Mouse (Mus musculus): ENCODE results near the gene Nol3. TPM values are rescaled to one million over a fixed set of nuclear protein-coding genes. Genes with fewer than 3 reads are reported as not detected.
A peak's percentile ranks its signal among the peaks of the same experiment; 100 is the strongest.
"Not testable (repeated sequence)": the region's sequence is repeated elsewhere in the genome, so short reads cannot be mapped to it uniquely, and the experiment has no call there.

The Nol3 gene
- 0.62 and 0.69 TPM in 2 replicates for polyA plus RNA-seq (2016; fragmentation: Nextera tagmentation; extraction: Ambion mirVana)

DNA sequence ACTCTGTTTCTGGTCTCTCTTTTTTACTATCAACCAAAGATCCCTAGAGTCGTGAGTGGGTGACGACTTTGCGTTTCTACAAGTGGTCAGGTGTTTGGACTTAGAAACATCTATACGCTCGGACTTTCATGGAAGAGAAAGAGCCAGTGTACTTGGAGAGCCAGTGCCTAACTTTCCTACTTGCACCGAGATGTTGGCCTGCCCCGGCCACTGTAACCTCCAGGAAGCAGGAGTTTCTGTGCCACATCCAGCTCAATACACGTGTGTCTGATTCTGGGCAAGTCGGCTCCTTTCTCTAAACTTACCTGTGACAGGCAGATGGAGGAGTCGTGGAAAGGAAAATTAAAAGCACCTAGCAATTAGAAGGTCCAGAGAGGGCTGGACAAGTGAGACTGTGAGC is at the start of gene Nol3:
Gene Nol3 (plus strand): TSS at position 301 of the 400 bp plus-strand sequence.
- Histone ChIP-seq H3K9me3 (no peaks in the 10 kb centered on the region), H3K27me3 (replicated peaks; ENCODE audit: low read depth, poor library complexity, severe bottlenecking) (peaks cover 100% of the 10 kb centered on the region), H3K4me3 (peak within 1 kb of the TSS; percentile 55), H3K36me3 (replicated peaks) (peaks cover 4% of the 10 kb centered on the region), H3K27ac (replicated peaks) (peak within 1 kb of the TSS; percentile 8; the same call in 1 of the 2 replicates), H3K4me1 (peaks cover 25% of the 10 kb centered on the region)
- no peak for DNase-seq (ENCODE audit: low spot score)
- 5% methylated on average over 10 of the region's 10 CpGs for WGBS

DNA sequence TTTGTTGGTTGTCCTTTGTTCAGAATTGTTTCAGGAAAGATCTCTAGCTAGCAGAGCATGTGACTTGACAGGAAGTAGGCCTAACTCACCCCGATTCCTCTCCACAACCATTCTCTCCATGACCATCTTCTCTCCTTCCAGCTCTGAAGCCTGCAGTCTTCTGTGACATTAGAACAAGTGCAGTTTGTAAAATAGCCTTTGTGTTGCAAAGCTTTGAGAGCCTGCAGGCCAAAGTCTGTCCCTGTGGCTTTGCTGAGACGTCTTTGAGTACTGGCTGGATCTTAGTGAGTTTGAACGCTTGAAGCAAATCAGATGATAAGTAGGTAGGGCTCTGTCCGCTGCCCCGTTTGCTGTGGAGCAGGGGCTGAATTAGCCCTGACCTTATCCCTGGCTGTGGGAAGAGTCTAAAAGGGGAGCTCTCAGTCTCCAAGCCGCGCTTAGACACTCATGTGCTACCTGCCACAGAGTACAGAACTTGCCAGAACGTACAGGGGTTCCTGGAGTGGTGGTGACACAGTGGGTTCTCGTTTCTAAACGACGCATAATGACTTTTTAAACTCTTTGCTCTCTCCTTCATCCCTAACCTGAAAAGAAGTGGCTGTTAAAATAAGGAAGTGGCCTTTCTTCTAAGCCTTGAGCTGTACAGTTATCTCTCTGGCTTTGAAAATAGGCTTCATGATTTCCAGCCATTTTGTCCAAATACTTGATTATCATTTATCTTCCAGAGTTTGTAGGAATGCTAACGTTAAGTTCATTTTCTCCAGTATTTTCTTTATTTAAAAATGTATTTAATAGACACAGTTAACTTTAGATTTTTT is 44.2 kb upstream of the Nol3 start:
- H3K27ac ChIP-seq (replicated peaks) = no peak overlapping the region
- H3K4me3 ChIP-seq = no peak overlapping the region
- 87% methylated on average over 12 of the region's 12 CpGs for WGBS
- peaks cover 43% of the 10 kb centered on the region for H3K36me3 ChIP-seq (replicated peaks)
- H3K9me3 ChIP-seq = no peaks in the 10 kb centered on the region
- no peak for DNase-seq (ENCODE audit: low spot score)
- H3K27me3 ChIP-seq (replicated peaks; ENCODE audit: low read depth, poor library complexity, severe bottlenecking) = no peaks in the 10 kb centered on the region
- H3K4me1 ChIP-seq = no peaks in the 10 kb centered on the region

DNA sequence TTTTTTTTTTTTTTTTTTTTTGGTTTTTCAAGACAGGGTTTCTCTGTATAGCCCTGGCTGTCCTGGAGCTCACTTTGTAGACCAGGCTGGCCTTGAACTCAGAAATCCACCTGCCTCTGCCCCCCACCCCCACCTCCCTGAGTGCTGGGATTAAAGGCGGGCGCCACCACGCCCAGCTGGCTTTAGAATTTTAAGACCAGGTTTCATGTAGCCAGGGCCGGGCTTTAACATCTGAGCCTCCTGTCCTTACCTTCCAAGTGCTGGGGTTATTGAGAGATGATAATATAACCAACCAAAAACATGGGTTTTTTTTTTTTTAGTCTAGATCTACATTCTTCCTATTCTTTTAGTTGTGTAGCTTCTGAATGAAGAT is 43.6 kb upstream of the Nol3 start:
- WGBS = 91% methylated on average over 4 of the region's 4 CpGs

DNA sequence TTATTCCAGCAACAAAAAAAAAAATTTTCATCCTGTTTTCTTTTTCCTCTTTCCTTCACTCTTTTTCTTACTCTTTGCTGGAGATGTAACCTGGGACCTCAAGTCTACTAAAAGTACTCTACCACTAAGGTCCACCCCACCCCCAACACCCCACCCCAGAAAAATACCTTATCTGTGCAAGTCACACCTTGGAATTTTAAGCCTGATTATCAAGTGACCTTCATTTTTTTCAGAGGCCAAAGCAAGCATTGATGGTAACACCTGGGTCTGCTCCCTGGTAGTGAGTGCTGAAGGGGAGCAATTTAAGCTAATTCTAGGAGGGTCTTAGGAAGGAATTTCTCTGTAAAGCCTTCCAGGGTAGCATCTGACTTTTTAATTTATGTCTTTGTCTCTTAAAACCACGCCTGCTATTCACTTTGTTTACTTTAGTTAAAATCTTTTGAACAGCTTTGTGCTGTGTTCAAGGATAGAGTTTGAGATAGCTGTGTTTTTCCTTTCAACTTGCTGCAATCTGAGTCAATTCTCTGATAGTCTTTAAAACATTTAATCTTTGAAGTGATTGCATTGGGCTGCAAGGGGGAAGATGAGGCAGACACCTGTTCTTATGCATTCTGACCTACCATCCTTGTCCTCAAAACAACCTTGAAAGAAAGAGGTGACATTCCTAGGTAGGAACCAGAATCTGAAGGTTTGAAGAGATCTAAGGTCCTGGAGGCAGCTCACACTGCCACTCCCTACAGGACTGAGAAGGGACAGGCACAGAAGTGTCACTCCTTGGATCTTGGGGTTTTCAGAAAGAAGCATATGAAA is 42.6 kb upstream of the Nol3 start:
- H3K9me3 ChIP-seq = no peaks in the 10 kb centered on the region
- H3K27ac ChIP-seq (replicated peaks) = no peak overlapping the region
- WGBS = 76% methylated on average over 1 of the region's 1 CpGs
- H3K36me3 ChIP-seq (replicated peaks) = peaks cover 53% of the 10 kb centered on the region
- H3K4me1 ChIP-seq = no peaks in the 10 kb centered on the region
- H3K27me3 ChIP-seq (replicated peaks; ENCODE audit: low read depth, poor library complexity, severe bottlenecking) = no peaks in the 10 kb centered on the region
- no peak overlapping the region for H3K4me3 ChIP-seq
- no peak for DNase-seq (ENCODE audit: low spot score)

More for the DNA sequence above, 43.6 kb upstream of the Nol3 start:
- H3K9me3 ChIP-seq; H3K27me3 ChIP-seq (replicated peaks; ENCODE audit: low read depth, poor library complexity, severe bottlenecking); H3K27ac ChIP-seq (replicated peaks); H3K4me1 ChIP-seq; H3K4me3 ChIP-seq; DNase-seq (ENCODE audit: low spot score): not testable (repeated sequence)
- H3K36me3 ChIP-seq (replicated peaks) = peaks cover 45% of the 10 kb centered on the region

DNA sequence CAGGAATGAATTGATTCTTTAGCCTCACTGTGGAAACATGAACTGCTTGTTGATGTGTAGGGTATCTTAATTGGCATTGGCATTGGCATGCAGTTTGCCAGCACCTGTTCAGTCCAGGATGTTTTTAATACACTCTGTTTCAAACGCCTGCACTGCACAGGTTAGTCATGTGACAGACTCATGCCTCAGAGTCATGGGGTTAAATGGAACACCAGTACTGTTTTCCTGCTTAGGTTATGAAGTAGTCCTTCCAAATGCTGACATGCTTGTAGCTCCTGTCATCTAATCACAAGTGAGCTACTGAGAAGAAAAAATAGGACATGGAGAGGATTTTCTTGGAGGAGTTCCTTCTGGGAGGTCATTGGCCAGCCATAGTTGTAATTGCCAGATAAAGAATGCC is 40.7 kb upstream of the Nol3 start:
- H3K27me3 ChIP-seq (replicated peaks; ENCODE audit: low read depth, poor library complexity, severe bottlenecking) = no peaks in the 10 kb centered on the region

DNA sequence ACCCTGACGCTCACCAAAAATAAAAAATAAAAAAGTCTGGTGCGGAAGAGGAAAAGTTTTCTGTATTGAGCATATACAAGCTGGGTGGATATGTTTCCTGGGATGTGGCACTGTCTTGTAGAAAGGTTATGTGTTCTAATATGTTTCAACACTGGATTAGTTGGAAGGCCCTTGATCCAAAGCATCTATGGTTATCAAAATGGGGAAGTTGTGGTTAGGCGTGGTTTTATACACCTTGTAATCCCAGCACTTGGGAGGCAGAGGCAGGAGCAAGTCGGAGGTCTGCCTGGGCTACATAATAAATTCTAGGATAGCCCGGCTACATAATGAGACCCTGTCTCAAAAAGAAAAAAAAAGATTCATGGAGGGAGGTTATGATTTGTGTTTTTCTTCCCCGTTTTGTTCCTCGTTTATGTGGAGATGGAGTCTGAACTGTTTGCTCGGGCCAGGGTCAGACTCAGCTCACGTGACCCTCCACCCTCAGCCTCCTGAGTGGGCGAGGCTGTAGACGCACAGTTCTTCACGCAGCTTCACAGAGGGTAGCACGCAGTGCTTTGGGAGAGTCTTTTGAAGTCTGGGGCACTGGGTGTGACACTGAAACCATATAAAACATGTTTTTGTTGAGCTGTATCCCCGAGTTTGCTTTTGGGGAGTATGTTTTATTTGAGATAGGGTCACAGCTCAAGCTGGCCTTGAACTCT is 38.3 kb upstream of the Nol3 start:
- WGBS = 94% methylated on average over 14 of the region's 14 CpGs
- no peak for DNase-seq (ENCODE audit: low spot score)
- Histone ChIP-seq H3K36me3 (replicated peaks) (peaks cover 85% of the 10 kb centered on the region), H3K27me3 (replicated peaks; ENCODE audit: low read depth, poor library complexity, severe bottlenecking) (no peaks in the 10 kb centered on the region), H3K9me3 (no peaks in the 10 kb centered on the region), H3K4me3 (no peak overlapping the region), H3K27ac (replicated peaks) (no peak overlapping the region), H3K4me1 (no peaks in the 10 kb centered on the region)

More for the DNA sequence above, 40.7 kb upstream of the Nol3 start:
- DNase-seq (ENCODE audit: low spot score) = no peak
- Histone ChIP-seq H3K27ac (replicated peaks) (no peak overlapping the region), H3K4me1 (no peaks in the 10 kb centered on the region), H3K9me3 (no peaks in the 10 kb centered on the region), H3K36me3 (replicated peaks) (peaks cover 71% of the 10 kb centered on the region), H3K4me3 (no peak overlapping the region)
- WGBS = 79% methylated on average over 1 of the region's 1 CpGs

DNA sequence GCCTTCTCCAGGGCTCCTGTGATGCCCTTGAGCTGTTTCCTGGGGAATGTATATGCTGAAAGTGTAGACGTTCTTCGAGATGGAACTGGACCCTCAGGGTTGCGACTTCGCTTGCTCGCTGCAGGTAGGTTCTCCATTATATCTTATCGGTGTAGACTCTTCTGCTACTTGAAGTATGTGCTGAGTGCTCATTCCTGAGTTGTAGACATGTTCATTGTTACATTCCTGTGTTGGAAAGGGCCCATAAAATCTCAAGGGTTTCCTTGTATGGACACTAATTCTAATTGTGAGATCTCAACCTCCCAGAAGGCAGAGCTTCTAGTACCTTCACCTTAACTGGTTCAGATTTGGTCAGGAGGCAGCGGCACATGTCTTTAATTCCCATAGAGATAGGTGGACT is 34.9 kb upstream of the Nol3 start:
- WGBS = 95% methylated on average over 7 of the region's 7 CpGs
- peaks cover 78% of the 10 kb centered on the region for H3K36me3 ChIP-seq (replicated peaks)
- no peak for DNase-seq (ENCODE audit: low spot score)
- no peak overlapping the region for H3K4me3 ChIP-seq
- no peaks in the 10 kb centered on the region for H3K9me3 ChIP-seq
- no peak overlapping the region for H3K27ac ChIP-seq (replicated peaks)
- no peaks in the 10 kb centered on the region for H3K4me1 ChIP-seq
- no peaks in the 10 kb centered on the region for H3K27me3 ChIP-seq (replicated peaks; ENCODE audit: low read depth, poor library complexity, severe bottlenecking)

DNA sequence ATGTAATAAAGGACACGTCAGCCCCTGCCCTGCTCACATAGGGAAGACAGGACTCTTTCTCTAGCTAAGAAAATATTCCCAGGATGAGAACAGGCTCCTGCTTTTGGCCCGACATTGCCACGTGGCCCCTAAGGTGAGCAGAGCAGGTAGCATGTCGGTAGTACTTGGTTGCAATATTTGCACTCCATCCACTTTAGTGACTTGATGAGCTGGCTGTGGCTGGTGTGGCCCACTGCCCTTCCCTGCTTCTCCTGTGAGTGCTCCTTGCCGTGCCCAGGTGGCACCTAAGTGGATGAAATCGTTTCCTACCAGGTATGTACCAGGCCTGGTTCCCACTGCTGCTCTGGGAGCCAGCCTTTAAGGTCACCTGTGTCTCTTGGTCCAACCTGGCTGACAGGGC is 24.0 kb upstream of the Nol3 start:
- no peak for DNase-seq (ENCODE audit: low spot score)
- Histone ChIP-seq H3K27me3 (replicated peaks; ENCODE audit: low read depth, poor library complexity, severe bottlenecking) (peaks cover 27% of the 10 kb centered on the region), H3K4me3 (no peak overlapping the region), H3K4me1 (peaks cover 21% of the 10 kb centered on the region), H3K36me3 (replicated peaks) (peaks cover 62% of the 10 kb centered on the region), H3K9me3 (no peaks in the 10 kb centered on the region), H3K27ac (replicated peaks) (no peak overlapping the region)
- 87% methylated on average over 6 of the region's 6 CpGs for WGBS

DNA sequence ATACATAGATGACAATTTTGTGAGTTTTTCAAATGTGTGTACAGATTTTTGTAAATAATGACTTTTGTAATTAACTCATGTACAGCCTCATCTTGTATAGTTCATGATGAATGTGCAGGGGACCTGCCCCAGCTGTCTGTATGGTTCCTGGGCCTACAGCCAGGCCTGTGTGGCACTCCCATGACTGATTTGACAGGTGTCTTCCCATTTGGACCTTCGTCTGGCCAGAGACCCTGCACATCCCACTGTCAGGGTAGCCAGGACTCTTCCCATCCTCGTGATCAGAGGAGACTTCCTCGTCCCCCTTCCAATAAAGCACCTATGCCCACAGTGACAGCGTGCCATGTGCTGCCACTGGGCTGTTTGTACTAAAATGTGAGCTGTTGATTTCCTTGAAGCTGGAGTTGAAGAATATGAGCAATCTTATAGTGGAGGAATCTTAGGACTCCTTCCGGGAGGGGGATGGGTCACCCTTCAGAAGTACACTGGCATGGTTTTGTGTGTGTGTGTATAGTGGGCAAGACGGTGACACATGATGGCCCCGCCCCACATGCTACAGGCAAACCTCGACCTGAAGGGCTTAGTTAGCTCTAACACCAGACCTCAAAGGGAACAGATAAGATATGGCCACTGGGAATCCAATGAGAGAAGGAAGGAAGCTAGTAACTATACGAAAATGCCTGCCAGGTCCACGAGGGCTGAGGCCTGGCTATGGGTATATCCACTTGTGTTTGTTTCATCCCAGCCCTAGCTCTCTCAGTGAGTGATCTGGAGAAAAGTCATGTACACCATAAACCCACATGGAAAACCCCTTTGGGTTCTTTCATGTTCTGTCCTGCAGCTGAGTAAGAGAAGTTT is 23.0 kb upstream of the Nol3 start:
- H3K4me1 ChIP-seq = peaks cover 21% of the 10 kb centered on the region
- H3K4me3 ChIP-seq = no peak overlapping the region
- WGBS = 90% methylated on average over 10 of the region's 10 CpGs
- DNase-seq (ENCODE audit: low spot score) = no peak
- no peak overlapping the region for H3K27ac ChIP-seq (replicated peaks)
- H3K36me3 ChIP-seq (replicated peaks) = peaks cover 53% of the 10 kb centered on the region
- peaks cover 37% of the 10 kb centered on the region for H3K27me3 ChIP-seq (replicated peaks; ENCODE audit: low read depth, poor library complexity, severe bottlenecking)
- no peaks in the 10 kb centered on the region for H3K9me3 ChIP-seq

DNA sequence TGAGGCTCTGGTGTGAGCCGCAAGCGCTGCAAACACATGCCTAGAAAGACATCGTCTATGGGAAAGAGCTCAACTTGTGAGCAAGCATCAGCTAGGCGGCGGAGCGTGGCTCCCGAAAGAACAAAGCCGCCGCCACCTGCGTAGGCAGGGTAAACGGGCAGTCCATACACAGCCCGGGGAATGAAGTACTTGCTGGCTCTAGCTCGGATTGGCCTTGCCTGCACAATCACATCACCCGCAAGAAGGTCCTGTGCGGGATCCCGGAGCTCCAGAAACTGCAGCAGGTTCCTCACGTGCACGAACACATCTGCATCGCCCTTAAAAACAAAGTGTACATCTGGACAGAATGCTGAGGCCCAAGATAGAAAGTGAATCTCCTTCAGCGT is 22.2 kb upstream of the Nol3 start:
- peaks cover 46% of the 10 kb centered on the region for H3K27me3 ChIP-seq (replicated peaks; ENCODE audit: low read depth, poor library complexity, severe bottlenecking)
- no peak for DNase-seq (ENCODE audit: low spot score)
- H3K9me3 ChIP-seq = no peaks in the 10 kb centered on the region
- 37% methylated on average over 20 of the region's 20 CpGs for WGBS
- H3K4me1 ChIP-seq = peaks cover 24% of the 10 kb centered on the region
- H3K36me3 ChIP-seq (replicated peaks) = peaks cover 44% of the 10 kb centered on the region
- H3K4me3 ChIP-seq = peak overlapping the region; percentile 72
- no peak overlapping the region; the same call in 1 of the 2 replicates for H3K27ac ChIP-seq (replicated peaks)

DNA sequence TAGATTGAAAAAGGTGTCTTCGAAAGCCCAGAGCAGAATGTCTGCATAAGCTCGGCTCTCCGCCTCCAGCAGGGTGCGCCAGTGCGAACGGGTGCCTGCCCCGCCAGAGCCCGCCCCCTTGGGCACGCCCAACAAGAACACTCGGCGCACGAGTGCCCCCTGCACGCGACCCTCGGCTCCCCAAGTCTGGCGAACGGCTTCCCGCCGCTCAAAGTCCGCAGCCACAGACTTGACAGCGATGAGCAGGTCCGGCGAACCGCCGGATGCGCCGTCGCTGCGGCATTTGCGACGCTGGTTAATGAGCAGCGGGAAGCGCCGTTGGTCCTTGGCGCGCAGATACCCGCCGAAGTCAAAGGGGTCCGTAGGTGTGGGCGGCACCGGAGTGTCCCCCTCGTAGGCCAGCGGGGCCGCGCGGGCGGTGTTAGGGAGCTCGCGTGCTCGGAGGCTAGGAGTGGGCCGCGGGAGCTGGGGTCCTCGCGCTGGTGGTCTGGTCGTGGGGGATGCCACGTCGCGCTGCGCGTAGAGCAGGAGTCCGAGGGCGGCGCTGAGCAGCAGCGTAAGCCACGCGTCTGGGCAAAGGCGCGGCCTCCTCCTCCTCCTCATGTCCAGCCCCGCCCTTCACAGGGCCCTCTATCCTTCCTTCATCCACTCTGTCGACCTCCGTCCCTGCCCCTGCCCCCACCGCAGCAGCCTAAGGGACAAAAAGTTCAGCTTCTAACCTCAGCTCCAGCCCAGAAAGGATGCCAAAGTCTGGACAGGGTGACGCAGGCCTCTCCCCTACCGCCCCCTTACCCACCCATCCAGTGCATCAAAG is 21.6 kb upstream of the Nol3 start:
- Histone ChIP-seq H3K4me1 (peaks cover 30% of the 10 kb centered on the region), H3K36me3 (replicated peaks) (peaks cover 38% of the 10 kb centered on the region), H3K9me3 (no peaks in the 10 kb centered on the region), H3K27me3 (replicated peaks; ENCODE audit: low read depth, poor library complexity, severe bottlenecking) (peaks cover 52% of the 10 kb centered on the region), H3K27ac (replicated peaks) (peak overlapping the region; percentile 82), H3K4me3 (peak overlapping the region; percentile 72)
- DNase-seq (ENCODE audit: low spot score) = peak; percentile 94
- under 1% methylated on average over 74 of the region's 74 CpGs for WGBS
